Mouse (Mus musculus) mouse trophoblast stem cell (cell line): Measurements from ENCODE around the gene Car12.

Experiments used
- in situ Hi-C, 2 experiments: fragments of 300-500 bp; cut with MseI, MboI; formaldehyde crosslinking; loops; 2 replicates in 1 of 2; 3 replicates in 1 of 2; pipeline ENCODE4 v1.15.1; 2025

Gene Car12

DNA sequence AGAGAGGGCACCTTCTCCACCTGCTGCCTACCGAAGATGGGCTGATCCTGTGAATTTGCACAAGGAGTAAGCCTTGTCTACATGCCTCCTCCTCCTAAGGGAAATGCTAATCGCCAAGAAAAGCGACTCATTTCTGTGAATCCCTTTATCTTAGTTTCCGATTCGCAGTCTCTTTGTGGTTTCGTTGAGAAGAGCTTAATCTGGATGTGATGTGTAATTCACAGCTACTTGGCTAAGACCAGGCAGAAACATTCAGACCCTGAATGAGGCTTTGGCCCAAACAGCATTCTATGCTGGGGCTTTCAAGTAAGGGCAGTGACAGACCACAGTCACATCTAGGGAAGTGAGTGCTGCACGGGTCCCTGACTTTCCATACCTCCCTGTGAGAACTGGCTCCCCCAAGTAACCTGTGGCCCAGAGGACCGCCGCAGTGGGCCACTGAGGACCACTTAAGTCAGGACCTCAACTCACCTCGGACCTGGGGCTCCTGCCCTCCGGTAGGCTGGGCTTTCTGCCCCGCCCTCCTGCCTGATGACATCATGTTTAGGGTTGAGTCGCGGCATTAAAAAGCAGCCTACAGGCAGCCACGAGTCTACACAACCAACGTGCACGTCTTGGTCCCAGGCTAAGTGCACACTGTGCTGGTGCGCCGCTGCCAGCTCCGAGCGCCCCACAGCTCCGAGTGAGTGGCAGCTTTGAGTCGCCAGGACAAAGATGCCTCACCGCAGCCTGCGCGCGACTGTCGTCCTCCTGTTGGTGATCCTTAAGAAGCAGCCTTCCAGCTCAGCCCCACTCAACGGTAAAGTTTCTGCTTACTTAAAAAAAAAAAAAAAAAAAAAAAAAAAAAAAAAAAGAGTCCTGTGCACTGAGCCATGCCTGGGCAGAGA, at the start of gene Car12:
Gene Car12 (plus strand): TSS at position 552 of the 887 bp plus-strand sequence.
- in situ Hi-C loops: no loop called here

DNA sequence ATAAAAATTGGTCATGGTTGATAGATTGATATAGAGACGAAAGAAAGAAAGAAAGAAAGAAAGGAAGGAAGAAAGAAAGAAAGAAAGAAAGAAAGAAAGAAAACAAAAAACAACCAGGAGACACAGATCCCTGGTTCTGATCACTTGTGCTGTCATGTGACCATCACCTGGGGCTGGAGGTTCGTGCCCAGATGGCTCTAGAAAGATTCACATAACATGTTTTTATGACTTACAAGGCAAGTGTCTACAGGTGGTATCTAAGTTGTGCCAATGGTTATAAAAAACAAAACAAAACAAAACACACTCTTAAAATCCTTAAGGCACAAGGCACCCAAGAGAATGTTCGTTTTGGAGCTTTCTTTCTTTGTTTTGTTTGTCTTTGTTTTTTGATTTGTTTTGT, 49.7 kb upstream of the Car12 start:
- in situ Hi-C loops: loop anchor here in 1 of 2 experiments (5.0 kb wide), 1 partner anchor 44 kb away; no protein-coding TSS in a partner anchor

DNA sequence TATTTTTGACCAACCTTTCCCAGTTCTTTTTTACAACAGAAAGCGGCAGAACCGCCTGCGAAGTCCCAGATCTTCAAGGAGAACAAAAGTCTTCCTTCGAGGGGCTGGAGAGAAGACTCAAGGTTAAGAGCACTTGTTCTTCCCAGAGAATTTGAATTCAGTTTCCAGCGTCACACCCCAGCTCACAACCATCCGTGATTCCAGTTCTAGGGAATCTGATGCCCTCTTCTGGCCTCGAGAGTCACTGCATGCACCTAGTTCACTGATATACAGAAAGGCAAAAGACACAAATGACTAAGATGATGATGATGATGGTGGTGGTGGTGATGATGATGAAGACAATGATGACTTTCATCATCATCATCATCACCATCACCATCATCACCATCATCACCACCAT, 48.9 kb upstream of the Car12 start:
- in situ Hi-C loops: loop anchor here in 1 of 2 experiments (5.0 kb wide), 1 partner anchor 43 kb away; no protein-coding TSS in a partner anchor

DNA sequence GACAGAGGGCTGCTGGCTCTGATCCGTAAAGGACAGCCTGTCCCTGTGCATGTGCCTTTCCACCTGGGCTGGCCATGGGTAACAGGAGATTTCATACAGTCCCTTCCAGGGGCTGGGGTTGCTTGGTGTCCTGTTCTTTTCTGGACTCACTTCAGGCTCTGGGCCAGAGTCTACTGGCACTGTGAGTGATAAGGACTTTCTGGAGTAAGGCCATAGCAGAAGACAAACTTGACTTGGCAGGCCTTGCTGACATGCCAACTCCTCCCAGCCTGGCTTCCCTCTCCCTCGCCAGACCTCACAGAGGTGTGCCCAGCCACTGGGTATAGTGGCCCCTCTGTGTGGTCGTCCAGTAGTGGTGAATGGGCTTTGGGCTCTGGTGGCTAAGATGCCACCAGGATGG, 47.3 kb upstream of the Car12 start:
- in situ Hi-C loops: no loop called here

- in situ Hi-C loops: no loop called here
Measured at GRCm38 (mm10) chr9:66667046-66667445, 46.4 kb upstream of the Car12 start.

DNA sequence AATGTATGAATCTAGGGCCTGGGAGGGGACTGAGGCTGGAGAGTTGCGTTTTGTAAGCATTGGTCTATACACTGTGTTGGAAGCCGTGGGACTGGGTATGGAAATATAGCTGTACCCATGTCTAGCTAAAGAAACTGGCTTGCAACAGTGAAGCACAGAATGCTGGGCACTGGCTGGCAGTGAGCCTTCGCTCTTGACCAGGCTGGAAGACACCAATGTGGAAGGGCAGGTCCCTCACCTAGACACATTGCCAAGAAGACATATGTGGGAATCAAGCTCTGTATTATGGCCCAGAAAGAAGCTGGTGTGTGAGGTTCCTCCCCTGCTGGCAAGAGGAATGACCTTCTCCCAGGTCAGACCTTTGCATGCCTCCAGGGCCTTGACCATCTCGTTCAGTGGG, 45.6 kb upstream of the Car12 start:
- in situ Hi-C loops: no loop called here

DNA sequence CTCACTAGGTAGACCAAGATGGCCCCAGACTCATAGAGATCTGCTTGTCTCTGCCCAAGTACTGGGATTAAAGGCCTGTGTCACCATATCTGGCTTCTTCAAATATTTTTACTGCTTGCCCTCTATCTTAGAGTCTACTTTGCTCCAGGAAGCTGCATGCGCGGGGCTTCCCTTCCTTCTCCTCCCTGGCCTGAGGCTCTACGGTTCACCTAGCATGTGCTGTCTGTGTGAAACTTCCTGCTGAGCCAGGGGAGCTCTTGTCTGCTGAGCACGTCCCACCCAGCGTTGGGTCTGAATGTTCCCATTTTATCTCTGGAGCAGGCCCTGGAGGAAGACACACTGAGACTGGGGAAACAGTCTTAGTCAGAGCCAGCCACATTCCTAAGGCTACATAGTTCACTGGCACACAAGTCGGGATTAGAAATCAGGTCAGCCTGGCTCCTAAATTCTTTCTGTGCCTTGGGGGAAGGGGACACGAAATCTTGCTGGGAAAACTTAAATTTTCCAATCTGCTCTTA, 43.9 kb upstream of the Car12 start:
- in situ Hi-C loops: no loop called here

DNA sequence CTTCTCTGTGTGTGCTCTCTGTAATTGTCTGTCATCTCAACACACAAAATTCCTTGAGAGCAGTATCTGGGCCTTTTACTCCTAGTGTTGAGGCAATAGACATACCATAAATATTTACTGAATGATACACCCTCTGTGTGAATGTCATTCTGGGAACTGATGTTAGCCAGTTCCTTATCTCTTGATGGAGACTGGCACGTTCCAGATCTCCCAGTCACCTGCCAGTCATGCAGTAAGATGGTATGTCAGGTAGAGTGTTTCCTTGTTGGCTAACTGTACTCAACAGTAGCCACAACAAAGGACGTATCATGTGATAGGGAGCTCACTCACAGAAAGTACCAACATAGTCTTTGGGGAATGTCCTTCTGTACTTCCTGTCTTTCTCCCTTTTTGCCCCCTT, 39.7 kb upstream of the Car12 start:
- in situ Hi-C loops: no loop called here

- in situ Hi-C loops: no loop called here
Measured at GRCm38 (mm10) chr9:66675566-66675965, 37.9 kb upstream of the Car12 start.

- in situ Hi-C loops: no loop called here
Measured at GRCm38 (mm10) chr9:66680102-66680501, 33.4 kb upstream of the Car12 start.

DNA sequence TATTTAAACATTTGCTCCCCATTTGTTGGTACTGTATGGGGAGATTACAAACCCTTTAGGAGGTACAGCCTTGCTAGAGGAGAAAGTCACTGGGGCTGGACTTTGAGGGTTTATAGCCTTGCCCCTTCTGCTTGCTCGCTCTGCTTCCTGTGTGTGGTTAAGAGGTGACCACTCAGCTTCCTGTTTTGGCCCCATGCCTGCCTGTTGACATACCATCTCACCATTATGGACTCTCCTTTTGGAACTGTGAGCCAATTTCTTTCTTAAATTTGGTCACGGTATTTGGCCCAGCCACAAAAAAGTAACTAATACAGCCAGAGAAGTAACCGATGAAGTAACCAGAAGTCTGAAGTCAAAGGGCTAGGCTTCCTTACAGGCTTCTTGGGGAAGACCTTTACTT, 30.7 kb upstream of the Car12 start:
- in situ Hi-C loops: no loop called here

- in situ Hi-C loops: no loop called here
Measured at GRCm38 (mm10) chr9:66685730-66686129, 27.8 kb upstream of the Car12 start.

DNA sequence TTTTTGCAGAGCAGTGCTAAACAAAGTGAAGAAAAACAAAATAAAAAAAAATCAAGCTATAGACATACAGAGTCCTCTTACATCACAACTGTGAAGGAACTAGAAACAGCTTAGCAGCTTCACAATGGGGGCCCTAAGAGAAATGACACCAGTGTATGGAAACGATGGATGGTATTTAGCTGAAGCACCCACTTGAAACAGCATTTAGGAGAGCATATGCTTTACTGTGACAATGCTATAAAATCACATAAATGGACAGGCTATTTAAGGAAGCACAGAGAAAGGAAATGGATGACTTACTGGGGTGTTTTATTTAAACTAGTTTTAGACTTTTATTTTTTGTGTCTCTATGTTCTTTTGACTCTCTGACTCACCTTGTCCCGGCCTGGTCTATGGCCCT, 25.8 kb upstream of the Car12 start:
- in situ Hi-C loops: no loop called here

GRCm38 (mm10) chr9:66691683-66692305, 21.7 kb upstream of the Car12 start:
- in situ Hi-C loops: no loop called here

DNA sequence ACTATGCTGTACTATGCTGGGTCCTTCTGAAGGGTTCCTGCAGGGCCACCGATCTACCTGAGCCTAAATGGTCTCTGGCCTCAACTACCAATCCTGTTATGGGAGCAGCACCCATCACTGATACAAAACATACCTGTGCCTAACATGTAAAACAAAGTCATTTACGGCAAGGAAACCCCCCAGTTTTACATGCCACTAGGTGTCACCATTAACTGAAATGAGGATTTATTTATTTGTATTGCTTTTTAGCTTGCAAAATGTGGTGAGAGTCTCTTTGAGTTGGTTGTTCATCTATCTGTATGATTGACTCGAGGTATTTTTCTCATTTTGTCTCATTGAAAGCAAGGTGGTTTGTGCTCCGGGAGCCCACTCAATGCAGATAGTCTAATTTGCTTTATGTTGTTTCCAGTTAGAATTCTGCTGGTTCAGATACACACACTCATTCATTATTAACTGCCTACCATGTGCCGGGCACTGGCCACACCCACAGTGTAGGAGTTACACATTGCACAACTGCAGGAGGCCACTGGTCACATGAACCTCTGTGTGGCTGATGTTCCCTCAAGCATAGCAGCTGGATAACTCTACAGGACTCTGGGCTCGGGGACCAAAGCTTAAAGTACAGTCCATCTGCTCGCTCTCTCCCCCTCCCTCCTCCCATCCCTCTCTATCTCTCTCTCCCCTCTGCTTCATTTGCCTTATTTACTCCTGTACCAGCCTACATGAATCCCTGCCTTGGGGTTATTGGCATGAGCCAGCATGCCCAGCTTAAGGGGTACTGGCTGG, 15.9 kb upstream of the Car12 start:
- in situ Hi-C loops: loop anchor here in 1 of 2 experiments (5.0 kb wide), 1 partner anchor 50 kb away; no protein-coding TSS in a partner anchor

GRCm38 (mm10) chr9:66699748-66700147, 13.7 kb upstream of the Car12 start:
- in situ Hi-C loops: loop anchor here in 1 of 2 experiments (5.0 kb wide), 1 partner anchor 52 kb away; no protein-coding TSS in a partner anchor

DNA sequence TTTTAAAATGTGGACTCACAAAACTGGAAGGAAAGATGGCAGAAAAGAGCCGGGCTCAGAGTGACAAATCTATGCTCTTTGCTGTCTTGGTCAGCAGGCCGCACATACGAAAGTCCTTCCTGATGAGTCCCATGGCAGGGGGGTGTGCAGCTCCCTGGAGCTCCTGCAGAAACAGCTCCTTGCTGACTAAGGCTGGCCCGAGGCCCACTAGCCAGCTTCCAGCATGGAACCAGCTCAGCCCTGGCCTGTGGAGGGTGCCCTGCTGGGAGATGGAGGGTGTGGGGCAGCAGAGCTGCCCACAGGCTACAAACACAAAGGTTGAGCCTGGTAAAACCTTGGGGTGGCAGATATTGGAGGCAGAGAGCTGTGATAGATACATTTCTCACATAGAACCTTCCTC, 10.5 kb upstream of the Car12 start:
- in situ Hi-C loops: no loop called here

DNA sequence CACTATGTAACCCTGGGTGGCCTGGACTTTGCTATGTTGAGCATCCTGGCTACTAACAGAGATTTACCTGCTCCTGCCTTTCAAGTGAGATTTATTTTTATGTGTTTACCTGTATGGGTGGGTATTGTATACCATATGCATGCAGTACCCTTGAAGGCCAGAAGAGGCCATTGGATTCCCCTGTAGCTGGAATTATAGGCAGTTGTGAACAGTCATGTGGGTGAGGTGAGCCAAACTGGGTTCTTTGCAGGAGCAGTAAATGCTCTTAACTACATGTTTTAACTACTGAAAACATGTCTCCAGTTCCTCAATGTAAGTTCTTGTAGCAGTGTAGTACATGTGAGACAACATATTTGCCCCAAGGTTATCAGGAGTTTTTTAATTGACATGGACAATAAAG, 8.1 kb upstream of the Car12 start:
- in situ Hi-C loops: loop anchor here in 1 of 2 experiments (5.0 kb wide), 1 partner anchor 43 kb away; no protein-coding TSS in a partner anchor

- in situ Hi-C loops: loop anchor here in 1 of 2 experiments (5.0 kb wide), 1 partner anchor 43 kb away; no protein-coding TSS in a partner anchor
Measured at GRCm38 (mm10) chr9:66705766-66706165, 7.7 kb upstream of the Car12 start.

DNA sequence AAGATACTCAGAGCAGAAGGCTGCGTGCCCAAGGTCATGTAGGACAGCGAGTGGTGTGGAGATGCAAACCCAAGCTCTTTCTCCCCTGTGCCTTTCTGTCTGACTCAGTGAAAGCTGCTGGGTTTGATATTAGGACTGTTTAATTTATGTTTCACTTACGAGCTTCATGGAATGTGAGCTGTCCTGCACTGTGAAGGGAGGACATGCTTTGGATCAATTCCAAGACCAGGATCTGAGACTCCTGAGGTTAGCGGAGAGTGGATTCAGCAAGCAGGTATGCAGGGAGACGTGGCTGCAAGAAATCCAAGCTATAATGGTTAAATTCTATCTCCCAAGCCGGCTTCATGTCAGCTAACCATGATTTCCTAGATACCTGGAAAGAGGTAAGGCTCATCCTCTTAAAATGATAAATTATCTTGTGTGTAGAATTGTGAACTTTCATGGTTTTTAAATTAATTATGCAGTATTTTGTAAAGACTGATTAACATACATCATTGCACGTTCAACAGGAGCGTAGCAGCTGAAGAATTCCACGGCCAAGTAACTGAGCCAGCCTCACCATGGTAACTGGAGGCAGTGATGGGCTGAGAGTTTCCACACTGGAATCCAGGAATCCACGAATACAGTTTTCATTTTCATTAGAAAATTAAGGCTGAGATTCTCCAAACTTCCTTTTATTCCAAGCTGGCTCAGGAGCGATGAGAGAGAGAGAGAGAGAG, 5.3 kb upstream of the Car12 start:
- in situ Hi-C loops: loop anchor here in 1 of 2 experiments (5.0 kb wide), 1 partner anchor 46 kb away; no protein-coding TSS in a partner anchor
